Mouse (Mus musculus): ENCODE data around the gene Mif4gd. TPM values are rescaled to one million over a fixed set of nuclear protein-coding genes. Genes with fewer than 3 reads are reported as not detected.
"Not testable (repeated sequence)": the region's sequence is repeated elsewhere in the genome, so short reads cannot be mapped to it uniquely, and the experiment has no call there.

The Mif4gd gene
- 10 to 100 TPM; 13.3 to 14.1 TPM for total RNA-seq (2021)

DNA sequence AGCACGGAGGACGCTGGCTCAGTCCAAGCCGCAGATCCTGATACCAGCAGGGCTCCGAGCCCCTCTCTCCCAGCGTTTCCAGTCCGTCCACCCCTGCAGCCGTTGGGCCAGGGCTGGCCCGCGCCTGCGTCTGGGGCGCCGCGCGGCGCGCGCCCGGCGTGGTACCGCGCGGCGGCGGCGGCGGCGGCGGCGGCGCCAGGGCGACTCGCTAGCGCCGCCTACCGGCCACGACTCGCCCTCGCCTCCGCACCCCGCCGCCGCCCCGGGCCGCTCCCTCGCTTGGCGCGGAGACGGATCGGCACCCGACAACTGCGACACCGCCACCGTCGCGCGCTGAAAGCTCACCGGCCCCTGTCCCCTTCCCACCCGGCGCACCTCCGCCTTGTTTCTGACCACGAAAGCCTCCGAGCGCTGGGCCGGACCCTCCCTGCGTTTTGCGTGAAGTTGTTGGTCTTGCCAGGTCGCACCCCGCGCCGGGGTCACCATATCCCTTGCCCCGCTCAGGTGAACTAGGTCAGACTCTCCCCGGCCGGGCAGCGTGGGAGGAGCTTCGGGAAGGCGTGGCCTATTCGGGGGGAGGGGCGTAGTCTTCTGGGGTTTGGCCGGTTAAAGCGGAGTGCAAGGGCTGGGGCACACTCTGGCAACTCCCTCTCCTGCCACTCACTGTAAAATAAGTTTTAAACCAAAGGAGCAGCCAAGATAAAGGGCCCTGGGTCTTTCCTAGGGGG, at the start of gene Mif4gd:
TSS of gene Mif4gd (minus strand) at position 560 of the 728 bp plus-strand sequence.
- intact Hi-C loops (cut with DNase I), result no loop called here
- DNase-seq, result peak; percentile 81

DNA sequence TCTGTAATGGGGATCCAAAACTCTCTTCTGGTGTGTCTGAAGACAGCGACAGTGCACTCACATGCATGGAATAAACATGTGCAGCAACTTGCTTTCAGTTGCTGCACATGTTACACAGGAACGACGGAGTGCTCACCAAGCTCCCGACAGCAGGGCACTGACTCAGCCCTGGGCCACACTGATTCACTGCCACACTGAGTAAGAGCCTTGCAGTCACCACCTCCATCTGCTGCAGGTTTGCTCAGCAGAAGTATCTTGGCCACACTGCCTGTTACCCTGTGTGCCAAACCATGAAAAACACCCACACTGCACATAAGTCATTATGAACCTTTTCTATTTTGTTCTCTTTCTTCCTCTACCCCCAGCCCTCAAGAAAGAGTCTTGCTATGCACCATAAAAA, 47.6 kb upstream of the Mif4gd start:
- no peak for DNase-seq
- intact Hi-C loops (cut with DNase I), result no loop called here

DNA sequence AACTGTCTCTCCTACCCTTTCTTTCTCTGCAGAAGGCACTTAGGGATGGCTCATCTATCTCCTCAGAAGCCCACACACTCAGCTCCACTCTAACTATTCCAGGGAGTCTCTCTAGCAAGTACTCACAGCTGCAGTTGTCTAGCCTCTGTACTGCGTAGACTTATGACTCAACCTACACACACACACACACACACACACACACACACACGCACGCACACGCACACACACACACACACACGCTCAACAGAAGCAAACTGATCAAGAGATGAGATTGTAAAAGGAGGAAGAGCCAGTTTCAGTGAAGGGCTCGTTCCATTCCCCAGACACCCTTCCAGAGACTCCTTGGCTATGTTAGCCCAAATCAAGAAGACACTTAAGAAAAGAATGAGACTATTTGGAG, 45.8 kb upstream of the Mif4gd start:
- no peak for DNase-seq
- intact Hi-C loops (cut with DNase I), result no loop called here

DNA sequence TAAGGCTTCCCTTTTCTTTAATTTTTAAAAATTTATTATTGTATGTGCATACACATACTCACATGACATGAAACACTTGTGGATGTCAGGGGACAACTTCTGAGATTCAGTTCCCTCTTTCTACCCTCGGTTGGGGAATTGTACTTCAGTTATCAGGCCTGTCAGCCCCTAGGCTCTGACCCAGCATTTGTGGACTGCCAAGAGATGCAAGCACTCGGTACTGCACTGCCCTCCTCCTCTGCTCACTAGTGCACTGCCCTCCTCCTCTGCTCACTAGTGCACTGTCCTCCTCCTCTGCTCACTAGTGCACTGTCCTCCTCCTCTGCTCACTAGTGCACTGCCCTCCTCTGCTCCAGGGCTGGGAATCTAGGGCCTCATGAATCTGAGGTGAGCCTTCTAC, 41.4 kb upstream of the Mif4gd start:
- intact Hi-C loops (cut with DNase I), result loop anchor here (5.0 kb wide), 1 partner anchor 158 kb away; the partner anchor contains the start of genes Caskin2 and Tsen54
- no peak for DNase-seq

DNA sequence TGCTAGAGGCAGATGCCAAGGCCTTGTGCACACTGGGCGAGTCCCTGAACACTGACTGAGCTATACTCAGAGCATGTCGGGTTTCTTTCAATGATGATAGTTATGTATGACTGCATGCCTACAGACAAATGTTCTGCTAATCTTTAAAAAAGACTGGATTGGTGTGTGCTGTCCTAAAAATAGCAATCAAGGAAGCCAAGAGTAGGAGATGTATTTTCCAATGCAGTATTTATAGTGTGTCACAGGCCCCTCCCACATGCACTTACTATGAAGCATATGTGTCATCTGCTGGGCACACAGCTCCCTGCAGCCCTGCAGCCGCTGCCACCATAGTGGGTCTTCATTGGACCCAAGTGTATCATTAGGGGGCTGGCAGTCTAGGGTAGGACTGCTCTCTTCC, 40.4 kb upstream of the Mif4gd start:
- intact Hi-C loops (cut with DNase I), result loop anchor here (5.0 kb wide), 1 partner anchor 159 kb away; the partner anchor contains the start of genes Caskin2 and Tsen54
- no peak for DNase-seq

DNA sequence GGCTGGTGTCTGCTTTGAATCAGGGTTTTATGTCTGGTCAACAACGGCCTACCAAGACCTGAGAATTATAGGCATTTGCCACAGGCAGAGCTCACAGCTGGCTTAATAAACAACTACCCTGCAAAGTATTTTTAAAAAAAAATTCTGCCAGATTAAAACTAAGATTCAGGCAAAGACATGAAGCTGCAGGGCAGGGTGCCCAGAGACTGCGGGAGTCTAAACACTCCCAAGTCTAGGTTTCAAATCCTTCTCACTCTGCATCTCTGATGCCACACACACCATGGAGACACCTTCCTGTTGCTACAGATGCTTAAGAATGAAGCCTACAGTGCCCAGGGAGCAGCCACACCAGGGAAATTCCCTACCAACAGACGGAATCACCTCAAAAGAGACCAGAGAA, 38.9 kb upstream of the Mif4gd start:
- no peak for DNase-seq
- intact Hi-C loops (cut with DNase I), result loop anchor here (5.0 kb wide), 1 partner anchor 161 kb away; the partner anchor contains the start of genes Caskin2 and Tsen54

DNA sequence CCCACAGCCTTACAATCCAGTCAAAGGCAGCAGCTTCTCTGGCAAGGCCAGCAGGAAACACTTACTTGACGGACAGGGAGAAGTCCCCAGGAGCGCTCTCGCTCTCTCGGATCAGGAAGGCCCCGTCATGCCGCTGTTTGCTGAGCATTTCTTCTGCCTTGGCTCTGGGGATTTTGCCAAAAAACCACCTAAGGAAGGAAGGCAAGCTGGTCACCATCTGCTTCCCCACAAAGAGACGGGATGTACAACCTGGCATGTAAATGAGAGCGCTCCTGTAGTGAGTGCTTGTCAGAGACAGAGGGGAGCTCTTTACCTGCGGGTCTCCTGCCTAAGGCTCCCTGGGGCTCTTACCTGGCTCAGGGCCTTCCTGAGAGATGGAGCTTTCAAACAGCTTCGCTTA, 36.9 kb upstream of the Mif4gd start:
- intact Hi-C loops (cut with DNase I), result loop anchor here (5.0 kb wide), 2 partner anchors 63 to 163 kb away; partner anchors contain the start of genes Caskin2 and Tsen54
- peak; percentile 50 for DNase-seq

DNA sequence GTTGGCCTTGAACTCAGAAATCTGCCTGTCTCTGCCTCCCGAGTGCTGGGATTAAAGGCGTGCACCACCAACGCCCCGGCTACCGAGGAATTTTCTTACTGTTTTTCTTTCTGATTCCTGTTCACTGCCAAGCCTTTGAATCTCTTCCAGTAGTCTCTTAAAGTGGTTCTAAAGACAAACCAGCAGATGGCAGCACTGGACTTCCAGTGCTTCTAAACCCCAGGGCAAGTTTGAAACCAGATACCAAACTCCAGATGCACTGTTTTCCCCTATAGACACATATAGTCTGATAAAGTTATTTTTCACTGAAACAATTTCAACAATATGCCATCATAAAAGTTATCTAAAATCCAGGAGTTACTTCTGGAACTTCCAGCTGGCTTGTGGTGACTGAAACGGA, 34.7 kb upstream of the Mif4gd start:
- intact Hi-C loops (cut with DNase I), result loop anchor here (5.0 kb wide), 1 partner anchor 65 kb away; no protein-coding TSS in a partner anchor
- peak; percentile 49 for DNase-seq

DNA sequence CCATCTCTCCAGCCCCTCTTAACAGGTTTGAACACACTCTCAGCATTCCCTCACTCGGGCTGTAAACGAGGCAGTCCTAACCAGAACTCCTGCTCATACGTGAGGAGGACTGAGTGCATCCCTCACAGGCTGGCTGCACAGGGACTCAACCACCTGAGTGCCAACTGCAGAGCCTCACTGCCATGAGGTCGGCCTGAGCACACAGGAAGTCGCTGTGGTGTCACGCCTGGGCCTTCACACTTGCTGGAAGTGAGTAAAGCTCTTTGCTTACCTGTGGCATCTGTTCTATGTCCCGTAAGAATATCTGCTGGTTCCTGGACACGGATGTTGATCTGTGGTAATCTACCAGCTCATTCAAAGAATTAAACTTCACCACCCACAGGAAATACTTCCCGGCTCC, 33.7 kb upstream of the Mif4gd start:
- DNase-seq, result no peak
- intact Hi-C loops (cut with DNase I), result loop anchor here (5.0 kb wide), 1 partner anchor 66 kb away; no protein-coding TSS in a partner anchor

DNA sequence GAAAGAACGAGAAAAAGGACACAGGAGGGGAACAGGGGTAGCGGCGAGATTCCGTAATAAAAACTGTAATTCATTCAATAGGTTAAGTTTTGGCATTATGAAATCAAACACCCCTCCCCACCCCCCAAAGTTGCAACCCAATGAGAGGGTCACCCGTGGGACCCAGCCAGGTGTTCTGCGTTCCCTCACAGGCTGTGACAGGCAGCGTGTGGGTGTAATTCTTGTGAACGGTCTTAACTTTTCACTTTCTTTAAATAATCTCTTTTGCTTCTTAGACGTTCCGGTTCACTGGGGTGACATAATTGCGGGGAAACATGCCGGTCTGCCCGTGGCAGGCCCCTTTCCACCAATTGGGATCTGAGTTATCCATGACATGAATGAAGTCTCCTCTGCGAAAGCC, 32.7 kb upstream of the Mif4gd start:
- intact Hi-C loops (cut with DNase I), result loop anchor here (5.0 kb wide), 1 partner anchor 67 kb away; no protein-coding TSS in a partner anchor
- DNase-seq, result not testable (repeated sequence)

DNA sequence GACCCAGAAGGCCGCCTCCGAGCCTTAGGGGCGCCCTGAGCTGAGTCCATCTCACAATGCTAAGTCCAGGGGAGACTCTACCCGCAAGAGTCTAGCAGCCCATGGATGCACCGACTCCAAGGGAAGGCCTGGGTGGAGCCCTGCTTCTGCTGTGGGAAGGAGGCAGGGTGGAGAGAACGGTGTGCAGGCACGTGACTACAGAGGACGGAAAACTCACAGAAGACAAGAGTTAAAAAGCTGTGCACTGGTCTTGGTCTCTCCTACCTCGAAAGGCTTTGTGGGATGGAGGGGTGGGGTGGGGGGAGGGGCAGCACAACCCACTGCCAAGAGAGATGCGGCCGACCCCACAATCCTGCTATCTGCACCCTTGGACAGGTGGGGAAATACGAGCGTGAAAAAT, 31.5 kb upstream of the Mif4gd start:
- DNase-seq, result no peak
- intact Hi-C loops (cut with DNase I), result loop anchor here (5.0 kb wide), 1 partner anchor 53 kb away; no protein-coding TSS in a partner anchor

DNA sequence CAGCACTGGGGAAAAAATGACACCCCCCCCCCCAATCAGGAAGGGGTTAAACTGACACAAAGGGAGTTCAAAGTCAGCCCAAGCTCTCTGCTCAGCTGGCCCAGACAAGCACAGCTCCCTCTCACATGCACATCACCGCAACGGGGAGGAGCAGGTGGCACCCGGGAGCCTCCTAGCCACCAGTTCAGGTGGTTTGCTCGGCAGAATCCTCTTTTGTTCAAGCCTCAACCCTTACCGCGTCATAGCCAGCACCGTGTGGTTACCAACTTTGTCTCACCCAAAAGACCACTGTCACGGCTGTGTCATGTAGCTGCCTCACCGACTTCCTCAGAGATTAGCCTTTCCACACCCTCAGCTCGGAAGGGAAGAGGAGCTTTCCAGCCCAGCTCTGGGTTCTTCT, 30.5 kb upstream of the Mif4gd start:
- intact Hi-C loops (cut with DNase I), result loop anchor here (5.0 kb wide), 1 partner anchor 54 kb away; no protein-coding TSS in a partner anchor
- DNase-seq, result no peak

DNA sequence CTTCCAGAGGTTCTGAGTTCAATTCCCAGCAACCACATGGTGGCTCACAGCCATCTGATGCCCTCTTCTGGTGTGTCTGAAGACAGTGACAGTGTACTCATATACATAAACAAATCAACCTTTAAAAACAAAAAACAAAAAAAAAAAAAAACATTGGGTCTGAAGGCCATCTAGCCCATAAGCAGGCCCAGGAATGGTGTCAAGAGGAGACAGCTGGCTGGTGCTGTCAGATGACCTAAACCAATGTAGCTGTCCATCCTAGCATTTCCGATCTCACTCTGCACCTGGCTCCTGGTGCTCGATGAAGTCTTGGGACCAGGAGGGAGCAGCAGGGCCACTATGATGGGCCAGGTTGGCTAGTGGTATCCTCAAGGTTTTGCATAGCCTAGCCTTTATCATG, 29.9 kb upstream of the Mif4gd start:
- no peak for DNase-seq
- intact Hi-C loops (cut with DNase I), result loop anchor here (5.0 kb wide), 1 partner anchor 55 kb away; no protein-coding TSS in a partner anchor

DNA sequence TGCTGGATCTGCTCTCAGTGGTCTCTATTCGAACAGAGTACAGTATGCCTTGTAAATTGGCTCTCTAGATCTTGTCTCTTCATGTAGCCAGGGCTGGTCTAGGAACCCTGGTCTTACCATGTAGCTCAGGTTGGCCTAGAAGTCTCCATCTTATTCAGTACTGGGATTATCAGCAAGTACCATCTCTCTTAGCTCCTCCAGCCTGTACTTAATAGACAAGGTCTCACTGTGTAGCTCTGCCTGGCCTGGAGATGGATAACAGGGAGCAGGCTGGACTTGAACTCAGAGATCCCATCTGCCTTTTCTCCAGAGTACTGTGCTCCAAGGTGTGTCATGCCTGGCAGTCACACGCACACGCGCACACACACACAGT, 28.9 kb upstream of the Mif4gd start:
- no peak for DNase-seq
- intact Hi-C loops (cut with DNase I), result loop anchor here (5.0 kb wide), 1 partner anchor 56 kb away; no protein-coding TSS in a partner anchor

DNA sequence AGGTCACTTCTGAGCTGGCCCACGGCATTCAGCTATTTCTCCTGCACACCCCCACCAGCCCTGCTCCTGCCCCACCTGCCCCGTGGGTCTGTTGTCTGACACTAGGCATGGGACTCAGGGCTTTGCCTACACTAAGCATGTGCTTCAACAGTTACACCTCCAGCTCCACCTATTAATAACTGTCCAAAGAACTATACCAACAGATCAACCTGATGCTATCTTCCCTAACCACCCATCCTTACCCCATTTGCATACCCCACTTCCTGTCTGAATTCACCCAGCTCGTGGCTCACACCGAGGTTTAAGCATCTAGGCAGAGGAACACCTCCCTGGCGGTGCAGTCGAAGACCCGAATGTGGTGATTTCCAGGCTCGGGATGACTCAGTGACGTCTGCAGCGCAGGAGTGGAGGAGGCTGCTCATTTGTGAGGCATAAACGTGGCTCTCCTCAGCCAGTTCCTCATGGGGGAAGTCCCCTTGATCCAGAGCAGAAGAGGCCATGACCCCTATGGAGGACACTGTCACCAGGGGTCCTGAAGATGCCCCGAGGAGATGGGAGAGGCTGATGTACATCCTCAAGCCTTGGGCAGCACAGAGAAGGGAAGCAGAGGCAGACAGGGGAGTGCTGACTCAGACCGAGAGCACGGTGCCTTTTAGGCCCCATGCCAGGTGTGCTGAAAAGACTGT, 28.4 kb upstream of the Mif4gd start:
- DNase-seq, result no peak
- intact Hi-C loops (cut with DNase I), result loop anchor here (5.0 kb wide), 1 partner anchor 56 kb away; no protein-coding TSS in a partner anchor

DNA sequence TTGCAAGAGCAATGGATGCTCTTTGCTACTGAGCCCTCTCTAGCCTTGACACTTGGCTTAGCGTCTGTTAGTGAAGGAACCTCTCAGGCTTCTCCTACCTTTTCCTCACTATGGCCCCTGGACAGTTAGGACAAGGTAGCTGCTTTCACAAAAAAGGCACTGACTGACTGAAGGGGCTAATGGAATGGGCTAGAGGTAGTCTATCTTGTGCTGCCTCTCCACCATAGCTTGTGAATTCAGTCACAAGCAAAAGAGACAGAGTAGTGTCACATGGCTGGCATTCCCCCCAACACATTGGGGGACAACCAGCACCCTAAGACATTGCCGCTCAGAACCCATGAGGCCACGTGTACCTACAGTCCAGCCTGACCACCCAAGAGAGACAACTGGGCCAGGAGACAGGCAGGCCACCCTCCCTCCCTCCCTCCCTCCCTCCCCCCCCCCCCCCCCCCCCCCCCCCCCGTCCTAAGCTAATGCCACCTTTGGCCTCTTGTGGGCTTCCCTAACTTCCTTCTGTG, 27.6 kb upstream of the Mif4gd start:
- intact Hi-C loops (cut with DNase I), result loop anchor here (5.0 kb wide), 1 partner anchor 57 kb away; no protein-coding TSS in a partner anchor
- DNase-seq, result no peak

DNA sequence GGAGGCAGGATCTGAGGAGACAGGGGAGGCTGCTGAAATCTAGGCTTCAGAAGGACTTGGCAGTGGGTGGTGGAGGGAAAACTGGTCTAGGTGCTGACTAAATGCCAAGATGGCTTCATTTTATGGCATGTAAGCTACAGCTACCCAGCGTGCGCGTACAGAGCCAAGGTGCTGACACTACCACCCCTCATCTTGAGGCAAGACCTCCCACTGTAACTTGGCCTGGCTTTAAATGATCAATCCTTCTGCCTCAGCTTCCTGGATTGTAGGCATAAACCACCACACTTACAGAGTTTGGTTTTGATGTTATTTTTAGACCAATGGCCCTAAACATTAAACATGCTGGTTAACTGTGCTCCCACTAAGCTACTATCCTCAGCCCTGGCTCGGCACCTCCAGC, 26.8 kb upstream of the Mif4gd start:
- intact Hi-C loops (cut with DNase I), result no loop called here
- no peak for DNase-seq

DNA sequence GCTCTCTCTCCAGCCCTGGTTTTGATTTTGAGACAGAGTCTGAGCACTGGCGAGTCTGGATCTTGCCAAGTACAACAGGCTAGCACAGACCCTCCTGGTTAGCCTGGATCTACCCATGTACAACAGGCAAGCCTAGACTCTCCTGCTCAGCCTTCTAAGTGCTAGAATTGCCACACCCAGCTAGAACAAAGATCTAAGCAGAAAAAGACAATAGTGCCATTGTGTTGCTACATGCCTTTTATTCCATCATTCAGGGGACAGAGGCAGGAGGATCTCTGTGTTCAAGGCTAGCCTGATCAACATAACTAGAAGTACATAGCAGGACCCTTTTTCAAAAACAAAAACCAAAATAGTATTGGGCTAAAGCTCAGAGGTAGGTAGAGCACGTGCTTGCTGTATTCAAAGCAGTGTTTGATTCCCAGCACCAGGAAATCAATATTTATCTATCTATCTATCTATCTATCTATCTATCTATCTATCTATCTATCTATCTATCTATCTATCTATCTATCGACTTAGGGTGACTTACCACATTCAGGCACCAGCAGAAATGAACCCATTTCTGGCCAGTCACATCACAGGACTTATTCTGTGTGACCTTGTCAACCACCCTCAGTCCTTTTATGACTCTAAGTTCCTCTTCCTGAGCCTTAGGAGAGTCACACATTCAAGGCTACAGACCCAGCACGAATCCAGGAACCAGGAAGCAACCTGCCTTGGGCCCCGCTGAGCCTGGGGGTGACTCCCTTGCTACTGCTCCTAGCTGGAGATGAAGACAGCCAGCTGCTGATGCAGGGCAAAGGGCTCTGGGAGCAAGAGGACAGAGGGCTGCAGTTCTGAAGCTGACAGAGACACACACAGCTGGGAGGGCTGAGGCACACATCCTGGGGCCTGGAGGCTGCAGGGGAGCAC, 26.0 kb upstream of the Mif4gd start:
- intact Hi-C loops (cut with DNase I), result no loop called here
- no peak for DNase-seq

DNA sequence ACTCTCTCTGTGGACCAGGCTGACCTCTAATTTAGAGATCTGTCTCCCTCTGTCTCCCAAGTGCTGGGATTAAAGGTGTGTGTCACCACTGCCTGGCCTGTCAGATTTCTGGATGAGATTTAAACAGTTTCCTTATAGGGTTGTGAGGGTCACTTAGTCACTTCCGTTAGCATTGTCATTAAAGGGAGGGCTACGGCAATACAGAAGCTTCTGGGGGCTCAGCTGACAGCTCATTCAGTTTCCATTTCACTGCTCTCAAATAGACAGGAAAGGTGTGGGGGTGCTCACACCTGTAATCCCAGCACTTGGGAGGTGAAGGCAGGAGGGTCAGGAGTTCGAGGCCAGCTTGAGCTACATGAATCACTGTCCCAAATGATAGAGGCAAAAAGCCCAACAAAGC, 24.2 kb upstream of the Mif4gd start:
- no peak for DNase-seq
- intact Hi-C loops (cut with DNase I), result no loop called here

DNA sequence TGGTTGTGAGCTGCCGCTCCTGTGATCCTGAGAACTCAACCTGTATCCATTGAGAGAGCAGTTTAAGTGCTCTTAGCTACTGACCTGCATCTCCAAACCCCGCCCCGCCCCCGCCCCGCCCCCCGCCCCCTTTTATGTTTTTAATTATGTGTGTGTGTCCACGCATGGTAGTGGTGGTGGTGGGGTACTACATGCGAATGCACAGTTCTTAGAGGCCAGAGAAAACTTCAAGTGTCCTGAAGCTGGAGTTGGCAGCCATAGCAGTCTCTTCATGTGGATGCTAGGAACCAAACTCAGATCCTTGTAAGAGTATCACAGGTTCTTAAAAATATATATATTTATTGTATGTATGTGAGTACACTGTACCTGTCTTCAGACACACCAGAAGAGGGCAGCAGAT, 22.7 kb upstream of the Mif4gd start:
- intact Hi-C loops (cut with DNase I), result no loop called here
- DNase-seq, result no peak

All from left cerebral cortex, postnatal 4 days (tissue).